Comparison of ENCODE assay signal across 9 mouse cellular contexts in genomic region chr7:82263141-82263540, GRCm38 (mm10).
A peak's percentile ranks its signal among the peaks of the same experiment; 100 is the strongest.
DNase-seq lines count a peak whose midpoint lies in the region; TF ChIP-seq lines count a peak whose summit lies in the region.
"Had no signal": no experiment of that assay in that cellular context is flagged by ENCODE, and none has a peak within 500 bp of the region (broad histone marks: within the 10 kb centered on the region; RNA-seq: fewer than 3 reads in every experiment).

No protein-coding gene starts in this region.

- TF ChIP-seq CTCF in spleen, adult 2 months (IDR thresholded peaks at IDR 0.05; ENCODE audit: extremely low read depth, insufficient read depth, insufficient read length, insufficient replicate concordance): peak; percentile 72; the same call in 1 of the 2 replicates

- H3K27ac ChIP-seq in spleen, adult 2 months (ENCODE audit: insufficient read depth, low read length): no peak overlapping the region
- H3K27ac ChIP-seq: heart, embryonic 15.5 days had no signal

- DNase-seq in adrenal gland, adult (ENCODE audit: inconsistent age in 2 of 2, low spot score in 1 of 2): peak; percentile 51 to 81
- DNase-seq in adrenal gland, adult 8-10 months: no peak
- peak in 1 of 2 experiments; percentile 15 for DNase-seq in spleen, adult 2 months (ENCODE audit: low read depth in 1 of 2, low spot score in 2 of 2)
- no peak for DNase-seq in spleen, postnatal 36 days (ENCODE audit: low spot score in 2 of 2)
- peak; percentile 74 for DNase-seq in embryo, embryonic 11 days
- DNase-seq in kidney, adult 9 months: peak; percentile 54
- DNase-seq in lung, adult 18-20 months: peak; percentile 27 to 44
- peak; percentile 18 to 75 for DNase-seq in spleen, postnatal 4 days (ENCODE audit: low spot score in 2 of 2)

- no peaks in the 10 kb centered on the region for H3K27me3 ChIP-seq in spleen, adult 2 months (ENCODE audit: control insufficient read depth, insufficient read depth, low read length)
- H3K27me3 ChIP-seq: heart, embryonic 15.5 days had no signal

- no peaks in the 10 kb centered on the region for H3K4me1 ChIP-seq in spleen, adult 2 months (ENCODE audit: control insufficient read depth, insufficient read depth, insufficient read length)
- H3K4me1 ChIP-seq: heart, embryonic 15.5 days had no signal

- no peaks in the 10 kb centered on the region for H3K36me3 ChIP-seq in spleen, adult 2 months (ENCODE audit: control insufficient read depth, insufficient read depth, low read length)
- H3K36me3 ChIP-seq: heart, embryonic 15.5 days had no signal

- no peak for TF ChIP-seq POLR2A in spleen, adult 2 months (IDR thresholded peaks at IDR 0.05; ENCODE audit: low read depth, low read length)

- WGBS in spleen, adult 2 months: 29% methylated on average over 8 of the region's 8 CpGs

- no peak overlapping the region for H3K4me3 ChIP-seq in spleen, adult 2 months (ENCODE audit: extremely low read depth, insufficient read depth, insufficient read length)
- H3K4me3 ChIP-seq: heart, embryonic 15.5 days had no signal

Comparison
In these comparisons a context has a peak if more than half of its experiments do, and no peak if none do; other contexts are left out.
1. DNase-seq: peak in adrenal gland, adult (2 of 2), embryo, embryonic 11 days (single experiment), kidney, adult 9 months (single experiment), lung, adult 18-20 months (2 of 2) and spleen, postnatal 4 days (2 of 2); none in adrenal gland, adult 8-10 months (single experiment) and spleen, postnatal 36 days (0 of 2).